8 mouse cellular contexts compared by ENCODE assay signal in genomic region chr17:8524387-8525165, GRCm38 (mm10). TPM values are rescaled to one million over a fixed set of nuclear protein-coding genes. Genes with fewer than 3 reads are reported as not detected.
DNase-seq lines count a peak whose midpoint lies in the region; ATAC-seq lines count a peak whose summit lies in the region.

No protein-coding gene starts in this region.

- peak; percentile 34 for DNase-seq in CD4-positive, CD25-positive, alpha-beta regulatory T cell, adult 2 months (ENCODE audit: low read depth, low spot score)
- DNase-seq in embryonic facial prominence, embryonic 14.5 days (ENCODE audit: low spot score): peak; percentile 92
- DNase-seq in heart, adult 9 months (ENCODE audit: low spot score in 2 of 2): peak; percentile 75 to 82
- peak; percentile 27 to 28 for DNase-seq in natural killer cell, adult 2 months (ENCODE audit: low spot score in 2 of 2)
- peak; percentile 37 for DNase-seq in thymus, postnatal 0 days (ENCODE audit: low spot score)

- H3K36me3 ChIP-seq in embryonic facial prominence, embryonic 14.5 days (ENCODE audit: control insufficient read depth, insufficient read depth, low read length): no peaks in the 10 kb centered on the region
- H3K36me3 ChIP-seq in kidney, embryonic 14.5 days (ENCODE audit: control insufficient read depth, insufficient read depth, low read length): no peaks in the 10 kb centered on the region
- H3K36me3 ChIP-seq in limb, embryonic 15.5 days: no peaks in the 10 kb centered on the region

- peak overlapping the region; percentile 54 for H3K9ac ChIP-seq in embryonic facial prominence, embryonic 14.5 days (ENCODE audit: low read depth, low read length)
- H3K9ac ChIP-seq in kidney, embryonic 14.5 days (ENCODE audit: low read depth, low read length): peak overlapping the region; percentile 52
- H3K9ac ChIP-seq in limb, embryonic 15.5 days: peak overlapping the region; percentile 33; the same call in 1 of the 2 replicates

- H3K9me3 ChIP-seq in embryonic facial prominence, embryonic 14.5 days (ENCODE audit: control insufficient read depth, low read length): no peaks in the 10 kb centered on the region
- H3K9me3 ChIP-seq in kidney, embryonic 14.5 days (ENCODE audit: control insufficient read depth, low read length): no peaks in the 10 kb centered on the region
- no peaks in the 10 kb centered on the region for H3K9me3 ChIP-seq in limb, embryonic 15.5 days

- H3K4me3 ChIP-seq in embryonic facial prominence, embryonic 14.5 days (ENCODE audit: low read depth, low read length): peak overlapping the region; percentile 44
- H3K4me3 ChIP-seq in kidney, embryonic 14.5 days (ENCODE audit: low read length): peak overlapping the region; percentile 44
- peak overlapping the region; percentile 48 for H3K4me3 ChIP-seq in limb, embryonic 15.5 days

- H3K27ac ChIP-seq in embryonic facial prominence, embryonic 14.5 days (replicated peaks; ENCODE audit: low read depth, low read length): no peak overlapping the region
- no peak overlapping the region for H3K27ac ChIP-seq in kidney, embryonic 14.5 days (ENCODE audit: low read depth, low read length)
- no peak overlapping the region for H3K27ac ChIP-seq in limb, embryonic 15.5 days

- H3K27me3 ChIP-seq in embryonic facial prominence, embryonic 14.5 days (replicated peaks; ENCODE audit: control insufficient read depth, insufficient read depth, low read length): peaks cover 39% of the 10 kb centered on the region
- peaks cover 29% of the 10 kb centered on the region for H3K27me3 ChIP-seq in kidney, embryonic 14.5 days (ENCODE audit: control insufficient read depth, insufficient read depth, low read length)
- peaks cover 70% of the 10 kb centered on the region for H3K27me3 ChIP-seq in limb, embryonic 15.5 days

- 2% methylated on average over 22 of the region's 45 CpGs for WGBS in embryonic facial prominence, embryonic 14.5 days
- WGBS in kidney, embryonic 14.5 days: 2% methylated on average over 41 of the region's 45 CpGs
- under 1% methylated on average over 38 of the region's 45 CpGs for WGBS in limb, embryonic 15.5 days

- ATAC-seq in CD4-positive, CD25-positive, alpha-beta regulatory T cell, adult 4 months: no peak
- ATAC-seq in embryonic facial prominence, embryonic 14.5 days (ENCODE audit: low read depth): peak; percentile 91
- ATAC-seq in kidney, embryonic 14.5 days (ENCODE audit: low FRiP score, low TSS enrichment): peak; percentile 87
- peak; percentile 83 for ATAC-seq in limb, embryonic 15.5 days (ENCODE audit: insufficient number of reproducible peaks, low FRiP score, low TSS enrichment, low read depth)

- H3K4me2 ChIP-seq in embryonic facial prominence, embryonic 14.5 days (ENCODE audit: low read depth, low read length): peak overlapping the region; percentile 74
- peak overlapping the region; percentile 93 for H3K4me2 ChIP-seq in kidney, embryonic 14.5 days (replicated peaks; ENCODE audit: low read depth, low read length)
- peak overlapping the region; percentile 92 for H3K4me2 ChIP-seq in limb, embryonic 15.5 days

- peaks cover 11% of the 10 kb centered on the region for H3K4me1 ChIP-seq in embryonic facial prominence, embryonic 14.5 days (ENCODE audit: control insufficient read depth, insufficient read depth, low read length)
- peaks cover 16% of the 10 kb centered on the region for H3K4me1 ChIP-seq in kidney, embryonic 14.5 days (ENCODE audit: control insufficient read depth, insufficient read depth, low read length)
- H3K4me1 ChIP-seq in limb, embryonic 15.5 days: peaks cover 30% of the 10 kb centered on the region

RNA-seq across cellular contexts. Expression of gene Pde10a, which starts 0.6 kb away (rescaled TPM):
- 1 to 10 TPM in 1 of 2 experiments, not detected in 1; 1.1 TPM for polyA plus RNA-seq in CD4-positive, CD25-positive, alpha-beta regulatory T cell, adult 4 months (2017; shearing (Covaris generic))
- 2.3 and 3.5 TPM in 2 replicates for polyA plus RNA-seq in embryonic facial prominence, embryonic 14.5 days (2014; fragmentation: Nextera tagmentation; extraction: Ambion mirVana)
- polyA plus RNA-seq in kidney, embryonic 14.5 days (2014; fragmentation: Nextera tagmentation; extraction: Ambion mirVana): 1.8 and 2.3 TPM in 2 replicates
- polyA plus RNA-seq in limb, embryonic 15.5 days (2015; fragmentation: Nextera tagmentation; extraction: Ambion mirVana): 1.8 and 3.1 TPM in 2 replicates
- polyA plus RNA-seq in thymus, postnatal 0 days (2015; fragmentation: Nextera tagmentation; extraction: Ambion mirVana): 3.1 and 3.3 TPM in 2 replicates

RNA-seq across cellular contexts. Expression of gene Gm17087, which starts 42.2 kb away (rescaled TPM):
- polyA plus RNA-seq in CD4-positive, CD25-positive, alpha-beta regulatory T cell, adult 4 months (2017; shearing (Covaris generic)): 1 to 10 TPM in 1 of 2 experiments, not detected in 1; 3.6 TPM
- not detected in 2 replicates for polyA plus RNA-seq in embryonic facial prominence, embryonic 14.5 days (2014; fragmentation: Nextera tagmentation; extraction: Ambion mirVana)
- not detected in 2 replicates for polyA plus RNA-seq in kidney, embryonic 14.5 days (2014; fragmentation: Nextera tagmentation; extraction: Ambion mirVana)
- 0.16 TPM in 1 of 2 replicates, not detected in the other for polyA plus RNA-seq in limb, embryonic 15.5 days (2015; fragmentation: Nextera tagmentation; extraction: Ambion mirVana)
- not detected in 2 replicates for polyA plus RNA-seq in thymus, postnatal 0 days (2015; fragmentation: Nextera tagmentation; extraction: Ambion mirVana)

Comparison
In these comparisons a context has a peak if more than half of its experiments do, and no peak if none do; other contexts are left out.
1. DNase-seq: peak in every context shown above with its lines; median percentile 92 in embryonic facial prominence, embryonic 14.5 days; 78 in heart, adult 9 months; 37 in thymus, postnatal 0 days; 34 in CD4-positive, CD25-positive, alpha-beta regulatory T cell, adult 2 months; 28 in natural killer cell, adult 2 months.